Mouse (Mus musculus) adrenal gland, postnatal 14 days (tissue): ENCODE results near the gene Ust. TPM values are rescaled to one million over a fixed set of nuclear protein-coding genes. Genes with fewer than 3 reads are reported as not detected.

Source experiments
- DNase-seq: peaks from one replicate; pipeline ENCODE4 v3.0.0; 2021; ENCODE audit warnings: mixed read lengths
- total RNA-seq: library from RNA; stranded (reverse); gene quantifications from 2 replicates; pipeline ENCODE4 v1.2.3, GENCODE M21; 2021

Ust gene
- total RNA-seq, 1 experiment from 2014 or later, result 5.9 TPM

- no peak for DNase-seq
These were observed 342.1 kb downstream of the Ust start for GRCm38 (mm10) chr10:8176351-8177053.

- DNase-seq, result no peak
These were observed 342.6 kb downstream of the Ust start for GRCm38 (mm10) chr10:8176008-8176350.

- DNase-seq, result no peak
These were observed 343.9 kb downstream of the Ust start for GRCm38 (mm10) chr10:8174697-8175096.

GRCm38 (mm10) chr10:8174230-8174629 lies 344.4 kb downstream of the Ust start:
- no peak for DNase-seq

GRCm38 (mm10) chr10:8173032-8173431 lies 345.6 kb downstream of the Ust start:
- DNase-seq, result no peak

GRCm38 (mm10) chr10:8171556-8171955 lies 347.1 kb downstream of the Ust start:
- DNase-seq, result no peak
